Mouse (Mus musculus) lung, embryonic 16.5 days (tissue): Measurements from ENCODE around the gene Gm16181. TPM values are rescaled to one million over a fixed set of nuclear protein-coding genes. Genes with fewer than 3 reads are reported as not detected.

Experiments used
- ATAC-seq: fragments of 200-750 bp; cut with Nextera tagmentation; 2 replicates; pipeline ENCODE4 v1.8.0; 2017; ENCODE audit warnings: low read depth, mild to moderate bottlenecking, moderate library complexity
- H3K27ac ChIP-seq: fragments of 300-500 bp; sonication (generic); 2 replicates; pipeline ENCODE4 v1.5.1; 2014; ENCODE audit warnings: mild to moderate bottlenecking, control low read depth, low read length
- H3K27me3 ChIP-seq: fragments of 300-500 bp; sonication (generic); 2 replicates; pipeline ENCODE4 v1.6.1; 2014; ENCODE audit warnings: low read depth, low read length, mixed read lengths; ENCODE audit not compliant: control insufficient read depth, insufficient read depth
- H3K36me3 ChIP-seq: fragments of 300-500 bp; sonication (generic); 2 replicates; pipeline ENCODE4 v1.6.1; 2014; ENCODE audit warnings: low read length; ENCODE audit not compliant: control insufficient read depth, insufficient read depth
- H3K4me1 ChIP-seq: fragments of 300-500 bp; sonication (generic); replicated peaks from 2 replicates; pipeline ENCODE4 v1.6.1; 2014; ENCODE audit warnings: low read length, mixed read lengths; ENCODE audit not compliant: control insufficient read depth, insufficient read depth
- H3K4me2 ChIP-seq: fragments of 300-500 bp; sonication (generic); 2 replicates; pipeline ENCODE4 v1.6.1; 2014; ENCODE audit warnings: low read depth, low read length, control low read depth
- H3K4me3 ChIP-seq: fragments of 300-500 bp; sonication (generic); 2 replicates; pipeline ENCODE4 v1.5.1; 2014; ENCODE audit warnings: mild to moderate bottlenecking, low read length, control low read depth
- H3K9ac ChIP-seq: fragments of 300-500 bp; sonication (generic); 2 replicates; pipeline ENCODE4 v1.6.1; 2014; ENCODE audit warnings: low read length, control low read depth
- H3K9me3 ChIP-seq: fragments of 300-500 bp; sonication (generic); 2 replicates; pipeline ENCODE4 v1.6.1; 2016; ENCODE audit warnings: low read length; ENCODE audit not compliant: control insufficient read depth
- WGBS: fragments of 180-500 bp; shearing (Covaris S2); extraction: QIAGEN DNeasy Blood & Tissue Kit; methylation state at CpG from one replicate; pipeline ENCODE4 v1.1.7; 2014; 5-methylcytosine and 5-hydroxymethylcytosine counted together
- polyA plus RNA-seq: library from polyadenylated mRNA; unstranded; fragments of >200 nt; fragmentation: Nextera tagmentation; extraction: Ambion mirVana; gene quantifications from 2 replicates; pipeline ENCODE4 v1.2.1, GENCODE M21; 2015

Gm16181 gene
- polyA plus RNA-seq, 1 experiment from 2014 or later, result 1.2 TPM

GRCm38 (mm10) chr17:35240384-35241304 lies 20.0 kb downstream of the Gm16181 start:
- Histone ChIP-seq H3K27ac (peak overlapping the region; percentile 98), H3K9me3 (no peaks in the 10 kb centered on the region), H3K36me3 (peaks cover 21% of the 10 kb centered on the region), H3K4me1 (peaks cover 36% of the 10 kb centered on the region), H3K27me3 (no peaks in the 10 kb centered on the region), H3K9ac (peak overlapping the region; percentile 99), H3K4me3 (peak overlapping the region; percentile 88), H3K4me2 (peak overlapping the region; percentile 71)
- peak; percentile 1; the same call in 1 of the 2 replicates for ATAC-seq
- 24% methylated on average over 12 of the region's 12 CpGs for WGBS

GRCm38 (mm10) chr17:35241305-35242014 lies 20.8 kb downstream of the Gm16181 start, which contains the start of gene Ddx39b:
Ddx39b (plus strand) TSS chr17:35241746.
- peak within 1 kb of the TSS; percentile 88 for H3K4me3 ChIP-seq
- peak within 1 kb of the TSS; percentile 89 for H3K4me2 ChIP-seq
- peak within 1 kb of the TSS; percentile 99 for H3K9ac ChIP-seq
- peak within 1 kb of the TSS; percentile 98 for H3K27ac ChIP-seq
- peaks cover 29% of the 10 kb centered on the region for H3K36me3 ChIP-seq
- H3K4me1 ChIP-seq, result peaks cover 35% of the 10 kb centered on the region
- WGBS, result under 1% methylated on average over 69 of the region's 69 CpGs
- no peaks in the 10 kb centered on the region for H3K27me3 ChIP-seq
- no peaks in the 10 kb centered on the region for H3K9me3 ChIP-seq
- ATAC-seq, result peak; percentile 91

GRCm38 (mm10) chr17:35242015-35242941 lies 21.6 kb downstream of the Gm16181 start:
- Histone ChIP-seq H3K9me3 (no peaks in the 10 kb centered on the region), H3K27me3 (no peaks in the 10 kb centered on the region), H3K9ac (peak overlapping the region; percentile 99), H3K4me3 (peak overlapping the region; percentile 88), H3K27ac (peak overlapping the region; percentile 98), H3K4me1 (peaks cover 32% of the 10 kb centered on the region), H3K36me3 (peaks cover 36% of the 10 kb centered on the region), H3K4me2 (peak overlapping the region; percentile 89)
- WGBS, result under 1% methylated on average over 55 of the region's 55 CpGs
- ATAC-seq, result peak; percentile 53

GRCm38 (mm10) chr17:35243086-35243485 lies 22.5 kb downstream of the Gm16181 start:
- H3K27ac ChIP-seq, result peak overlapping the region; percentile 98
- no peak for ATAC-seq
- no peaks in the 10 kb centered on the region for H3K9me3 ChIP-seq
- peak overlapping the region; percentile 89 for H3K4me2 ChIP-seq
- peaks cover 42% of the 10 kb centered on the region for H3K36me3 ChIP-seq
- H3K4me1 ChIP-seq, result peaks cover 32% of the 10 kb centered on the region
- peak overlapping the region; percentile 88 for H3K4me3 ChIP-seq
- no peaks in the 10 kb centered on the region for H3K27me3 ChIP-seq
- under 1% methylated on average over 16 of the region's 16 CpGs for WGBS
- peak overlapping the region; percentile 99 for H3K9ac ChIP-seq

GRCm38 (mm10) chr17:35244999-35245398 lies 24.4 kb downstream of the Gm16181 start:
- no peak overlapping the region for H3K27ac ChIP-seq
- H3K27me3 ChIP-seq, result no peaks in the 10 kb centered on the region
- peaks cover 32% of the 10 kb centered on the region for H3K4me1 ChIP-seq
- H3K9me3 ChIP-seq, result no peaks in the 10 kb centered on the region
- no peak overlapping the region for H3K4me3 ChIP-seq
- H3K9ac ChIP-seq, result no peak overlapping the region
- no peak for ATAC-seq
- 47% methylated on average over 2 of the region's 2 CpGs for WGBS
- H3K36me3 ChIP-seq, result peaks cover 61% of the 10 kb centered on the region
- peak overlapping the region; percentile 89; the same call in 1 of the 2 replicates for H3K4me2 ChIP-seq

GRCm38 (mm10) chr17:35245731-35246623 lies 25.3 kb downstream of the Gm16181 start:
- no peak overlapping the region for H3K4me2 ChIP-seq
- no peak overlapping the region for H3K4me3 ChIP-seq
- H3K4me1 ChIP-seq, result peaks cover 23% of the 10 kb centered on the region
- no peaks in the 10 kb centered on the region for H3K27me3 ChIP-seq
- H3K27ac ChIP-seq, result no peak overlapping the region
- H3K9me3 ChIP-seq, result no peaks in the 10 kb centered on the region
- peaks cover 71% of the 10 kb centered on the region for H3K36me3 ChIP-seq
- H3K9ac ChIP-seq, result no peak overlapping the region
- WGBS, result 67% methylated on average over 15 of the region's 15 CpGs
- ATAC-seq, result no peak

- H3K9ac ChIP-seq, result no peak overlapping the region
- H3K27me3 ChIP-seq, result no peaks in the 10 kb centered on the region
- WGBS, result 75% methylated on average over 7 of the region's 7 CpGs
- no peak for ATAC-seq
- no peak overlapping the region for H3K4me2 ChIP-seq
- no peaks in the 10 kb centered on the region for H3K9me3 ChIP-seq
- H3K36me3 ChIP-seq, result peaks cover 80% of the 10 kb centered on the region
- H3K4me3 ChIP-seq, result no peak overlapping the region
- H3K27ac ChIP-seq, result no peak overlapping the region
- peaks cover 23% of the 10 kb centered on the region for H3K4me1 ChIP-seq
These were observed 26.5 kb downstream of the Gm16181 start for GRCm38 (mm10) chr17:35247144-35247543.

- no peak for ATAC-seq
- no peak overlapping the region for H3K9ac ChIP-seq
- peaks cover 88% of the 10 kb centered on the region for H3K36me3 ChIP-seq
- H3K4me2 ChIP-seq, result no peak overlapping the region
- no peaks in the 10 kb centered on the region for H3K27me3 ChIP-seq
- no peaks in the 10 kb centered on the region for H3K9me3 ChIP-seq
- H3K27ac ChIP-seq, result no peak overlapping the region
- peaks cover 14% of the 10 kb centered on the region for H3K4me1 ChIP-seq
- WGBS, result 74% methylated on average over 14 of the region's 14 CpGs
- H3K4me3 ChIP-seq, result no peak overlapping the region
These were observed 28.4 kb downstream of the Gm16181 start for GRCm38 (mm10) chr17:35248986-35249385.
